Mouse (Mus musculus) heart, adult 2 months (tissue): ENCODE measurements at regions not wholly inside any gene's neighbourhood (a gene's known extent, or its start where the extent isn't known, plus 50 kb on each side); places are given as distances from the start of the nearest gene placed in this dataset.
"Not testable (repeated sequence)": the region's sequence is repeated elsewhere in the genome, so short reads cannot be mapped to it uniquely, and the experiment has no call there.

Experiments used
- CTCF ChIP-seq: fragments of 200-600 bp; IDR thresholded peaks from 2 replicates; pipeline ENCODE4 v1.8.1; 2022; ENCODE audit warnings: antibody characterized with exemption, mild to moderate bottlenecking, moderate library complexity
- EP300 ChIP-seq: fragments of 200-500 bp; IDR thresholded peaks from 2 replicates; pipeline ENCODE4 v1.6.1; 2011; ENCODE audit warnings: low read depth, low read length, control low read depth; ENCODE audit not compliant: insufficient read depth
- POLR2A ChIP-seq: fragments of 200-500 bp; IDR thresholded peaks from 2 replicates; pipeline ENCODE4 v1.6.1; 2011; ENCODE audit warnings: mild to moderate bottlenecking, low read depth, low read length, control low read depth; ENCODE audit not compliant: insufficient read depth

- not testable (repeated sequence) for TF ChIP-seq EP300, CTCF, POLR2A
These were observed 517.6 kb downstream of the Dad1 start for GRCm38 (mm10) chr14:53736274-53736673.
